Mouse (Mus musculus) right cerebral cortex, postnatal 36 days (tissue): ENCODE results near the gene Crb1.

Experiments used
- DNase-seq, 2 experiments: peaks; one replicate each; pipeline ENCODE4 v3.0.0; 2022; ENCODE audit warnings: low spot score in 2 of 2, mixed read lengths in 1 of 2

Crb1 gene

GRCm38 (mm10) chr1:139224309-139224949, 152.5 kb downstream of the Crb1 start:
- DNase-seq: no peak

- no peak for DNase-seq
These were observed 153.1 kb downstream of the Crb1 start for GRCm38 (mm10) chr1:139223804-139224203.

GRCm38 (mm10) chr1:139215311-139215710, 161.6 kb downstream of the Crb1 start:
- DNase-seq: no peak

- DNase-seq: no peak
These were observed 166.4 kb downstream of the Crb1 start for GRCm38 (mm10) chr1:139210505-139210904.

- DNase-seq: peak; percentile 9 to 48
These were observed 167.1 kb downstream of the Crb1 start for GRCm38 (mm10) chr1:139209796-139210195.

- DNase-seq: no peak
These were observed 170.6 kb downstream of the Crb1 start for GRCm38 (mm10) chr1:139206259-139206658.

- no peak for DNase-seq
These were observed 173.9 kb downstream of the Crb1 start for GRCm38 (mm10) chr1:139203026-139203425.

GRCm38 (mm10) chr1:139194428-139195028, 182.4 kb downstream of the Crb1 start:
- no peak for DNase-seq

GRCm38 (mm10) chr1:139194011-139194410, 182.9 kb downstream of the Crb1 start:
- DNase-seq: no peak

GRCm38 (mm10) chr1:139192635-139193034, 184.3 kb downstream of the Crb1 start:
- no peak for DNase-seq

GRCm38 (mm10) chr1:139180481-139181149, 196.3 kb downstream of the Crb1 start:
- no peak for DNase-seq

GRCm38 (mm10) chr1:139179707-139180106, 197.2 kb downstream of the Crb1 start:
- no peak for DNase-seq

GRCm38 (mm10) chr1:139174058-139174832, 202.7 kb downstream of the Crb1 start:
- no peak for DNase-seq

- no peak for DNase-seq
These were observed 214.1 kb downstream of the Crb1 start for GRCm38 (mm10) chr1:139162814-139163213.

- no peak for DNase-seq
These were observed 215.3 kb downstream of the Crb1 start for GRCm38 (mm10) chr1:139161619-139162018.

GRCm38 (mm10) chr1:139156397-139156796, 220.5 kb downstream of the Crb1 start:
- DNase-seq: no peak

GRCm38 (mm10) chr1:139153493-139153892, 223.4 kb downstream of the Crb1 start:
- no peak for DNase-seq

- DNase-seq: no peak
These were observed 223.9 kb downstream of the Crb1 start for GRCm38 (mm10) chr1:139153006-139153405.
